Mouse (Mus musculus) stomach, postnatal 0 days (tissue): ENCODE results near the gene Kremen1.

Experiments
- CTCF ChIP-seq: IDR thresholded peaks from 2 replicates; pipeline ENCODE4 v1.5.1; 2016; ENCODE audit warnings: antibody characterized with exemption, low read depth, mild to moderate bottlenecking, moderate library complexity
- EP300 ChIP-seq: optimal IDR thresholded peaks from 2 replicates; pipeline ENCODE3; 2016; ENCODE audit warnings: antibody characterized with exemption

DNA sequence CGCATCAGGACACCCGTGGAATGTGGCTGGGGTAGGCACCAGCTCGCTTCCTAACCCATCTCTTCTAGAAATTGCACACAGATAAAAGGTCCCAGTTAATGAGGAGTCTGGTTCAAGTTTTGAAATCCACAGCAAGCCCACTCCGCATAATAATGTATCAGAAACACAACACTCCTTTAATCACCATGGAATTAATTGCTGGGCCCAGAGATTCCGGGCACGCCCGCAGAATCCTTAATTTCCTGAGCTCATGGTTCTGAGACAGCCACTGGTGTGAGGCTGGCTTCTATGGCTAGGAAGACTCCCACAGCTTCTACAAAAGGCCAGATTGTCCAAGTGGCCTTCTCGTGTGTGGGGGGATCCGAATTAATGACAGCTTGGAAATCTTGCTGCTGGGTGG lies 94.0 kb downstream of the Kremen1 start:
- no peak for TF ChIP-seq CTCF
- TF ChIP-seq EP300 = no peak
